Mouse (Mus musculus): ENCODE data around the gene Artn.

DNA sequence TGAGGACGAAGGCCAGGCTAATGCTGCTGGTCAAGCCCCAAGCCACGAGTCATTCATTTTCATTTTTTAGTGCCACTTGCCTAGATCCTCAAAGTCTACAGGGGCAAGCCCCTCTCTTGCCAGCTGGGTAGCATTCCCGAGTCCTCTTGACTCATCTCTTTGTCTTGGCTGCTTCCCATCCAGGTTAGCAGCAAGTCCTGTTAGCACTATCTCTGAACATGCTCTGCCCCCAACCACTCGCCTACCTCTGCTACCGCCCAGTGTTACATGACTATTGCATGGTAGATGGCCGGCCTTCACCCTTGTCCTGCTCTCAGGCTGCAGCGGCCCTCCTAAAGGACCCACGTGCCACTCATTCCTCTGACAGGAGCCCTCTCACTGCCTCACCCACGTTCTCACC, 48.7 kb upstream of the Artn start:
- no peak for TF ChIP-seq CTCF (IDR thresholded peaks at IDR 0.05; ENCODE audit: low read depth)
- no peak for TF ChIP-seq EP300 (optimal IDR thresholded peaks at IDR 0.05)
